Mouse (Mus musculus): ENCODE results near the gene Cit.

Gene Cit

DNA sequence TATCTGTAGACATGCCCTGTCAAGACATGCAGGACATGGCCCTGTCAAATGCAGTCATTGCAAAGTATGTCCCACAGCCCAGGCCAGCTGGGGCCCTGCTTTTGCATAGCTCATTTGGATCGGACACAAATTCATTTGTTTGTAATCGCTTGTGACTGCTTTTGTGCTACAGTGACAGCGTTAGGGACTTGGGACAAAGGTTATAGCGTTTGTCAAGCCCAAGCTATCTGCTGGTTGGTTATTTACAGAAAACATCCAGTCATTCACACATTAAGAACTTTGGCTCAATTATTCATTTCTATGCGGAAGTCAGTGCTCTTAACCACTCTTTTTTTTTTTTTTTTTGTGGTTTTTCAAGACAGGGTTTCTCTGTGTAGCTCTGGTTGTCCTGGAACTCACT lies 207.1 kb downstream of the Cit start:
- no peak for DNase-seq

DNA sequence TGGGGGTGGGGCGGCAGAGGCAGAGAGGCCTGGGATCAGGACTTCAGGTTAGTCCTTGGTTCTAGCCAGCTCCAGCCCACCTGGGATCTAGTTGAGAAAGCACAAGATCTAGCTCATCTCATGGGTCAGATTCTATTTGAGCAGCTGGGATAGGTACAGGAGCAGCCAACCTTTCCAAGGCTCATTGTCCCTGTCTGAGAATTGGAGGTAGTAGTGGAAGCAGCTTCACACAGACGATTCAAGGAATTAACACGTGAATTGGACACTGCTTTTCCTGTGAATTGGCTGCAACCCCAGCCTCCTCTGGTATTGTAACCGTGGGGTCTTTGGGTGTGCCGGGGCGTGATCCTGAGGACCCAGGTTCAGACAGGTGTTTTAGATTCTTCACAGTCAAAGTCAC lies 207.7 kb downstream of the Cit start:
- DNase-seq, result no peak

All from right cerebral cortex, postnatal 14 days (tissue).